8 mouse cellular contexts compared by ENCODE assay signal in genomic region chr9:110118249-110118648, GRCm38 (mm10). TPM values are rescaled to one million over a fixed set of nuclear protein-coding genes. Genes with fewer than 3 reads are reported as not detected.
A peak's percentile ranks its signal among the peaks of the same experiment; 100 is the strongest.
DNase-seq lines count a peak whose midpoint lies in the region; ATAC-seq and TF ChIP-seq lines count a peak whose summit lies in the region.

No protein-coding gene starts in this region.

- no peak for DNase-seq in left cerebral cortex, adult 2 months (ENCODE audit: extremely low spot score in 1 of 2, low spot score in 2 of 2)
- no peak for DNase-seq in left cerebral cortex, adult 9 months (ENCODE audit: low spot score in 2 of 2)
- no peak for DNase-seq in embryonic facial prominence, embryonic 14.5 days (ENCODE audit: low spot score)
- no peak for DNase-seq in limb, embryonic 10.5 days (ENCODE audit: low spot score)
- DNase-seq in adrenal gland, postnatal 10 days = no peak
- DNase-seq in urinary bladder, postnatal 4 days (ENCODE audit: low spot score in 2 of 2) = no peak
- DNase-seq in adrenal gland, postnatal 4 days (ENCODE audit: low spot score in 2 of 2) = no peak

- intact Hi-C loops in left cerebral cortex, adult 2 months (cut with DNase I) = loop anchor here (5.0 kb wide), 1 partner anchor 179 kb away; no protein-coding TSS in a partner anchor

- H3K4me1 ChIP-seq in embryonic facial prominence, embryonic 14.5 days (ENCODE audit: control insufficient read depth, insufficient read depth, low read length) = peaks cover 9% of the 10 kb centered on the region
- H3K4me1 ChIP-seq in limb, embryonic 10.5 days = peaks cover 16% of the 10 kb centered on the region
- H3K4me1 ChIP-seq in neural tube, embryonic 12.5 days = peaks cover 14% of the 10 kb centered on the region

- TF ChIP-seq CTCF in left cerebral cortex, adult 2 months (IDR thresholded peaks at IDR 0.05) = no peak

- no peaks in the 10 kb centered on the region for H3K27me3 ChIP-seq in embryonic facial prominence, embryonic 14.5 days (replicated peaks; ENCODE audit: control insufficient read depth, insufficient read depth, low read length)
- H3K27me3 ChIP-seq in limb, embryonic 10.5 days (ENCODE audit: low read depth, poor library complexity, severe bottlenecking) = no peaks in the 10 kb centered on the region
- no peaks in the 10 kb centered on the region for H3K27me3 ChIP-seq in neural tube, embryonic 12.5 days (replicated peaks)

- no peak for ATAC-seq in embryonic facial prominence, embryonic 14.5 days (ENCODE audit: low read depth)
- ATAC-seq in neural tube, embryonic 12.5 days (ENCODE audit: low FRiP score, low read depth) = no peak

- H3K4me2 ChIP-seq in embryonic facial prominence, embryonic 14.5 days (ENCODE audit: low read depth, low read length) = peak overlapping the region; percentile 66
- peak overlapping the region; percentile 81 for H3K4me2 ChIP-seq in neural tube, embryonic 12.5 days (replicated peaks)

- peak overlapping the region; percentile 93; the same call in 1 of the 2 replicates for H3K27ac ChIP-seq in left cerebral cortex, adult 2 months
- peak overlapping the region; percentile 97 for H3K27ac ChIP-seq in embryonic facial prominence, embryonic 14.5 days (replicated peaks; ENCODE audit: low read depth, low read length)
- H3K27ac ChIP-seq in limb, embryonic 10.5 days = peak overlapping the region; percentile 97
- no peak overlapping the region for H3K27ac ChIP-seq in neural tube, embryonic 12.5 days

- peak overlapping the region; percentile 82 for H3K4me3 ChIP-seq in left cerebral cortex, adult 2 months
- H3K4me3 ChIP-seq in embryonic facial prominence, embryonic 14.5 days (ENCODE audit: low read depth, low read length) = peak overlapping the region; percentile 95
- H3K4me3 ChIP-seq in limb, embryonic 10.5 days = peak overlapping the region; percentile 72
- peak overlapping the region; percentile 84 for H3K4me3 ChIP-seq in neural tube, embryonic 12.5 days

- no peaks in the 10 kb centered on the region for H3K9me3 ChIP-seq in embryonic facial prominence, embryonic 14.5 days (ENCODE audit: control insufficient read depth, low read length)
- H3K9me3 ChIP-seq in limb, embryonic 10.5 days (replicated peaks) = no peaks in the 10 kb centered on the region
- H3K9me3 ChIP-seq in neural tube, embryonic 12.5 days = no peaks in the 10 kb centered on the region

- peak overlapping the region; percentile 95 for H3K9ac ChIP-seq in embryonic facial prominence, embryonic 14.5 days (ENCODE audit: low read depth, low read length)
- peak overlapping the region; percentile 94 for H3K9ac ChIP-seq in neural tube, embryonic 12.5 days

- H3K36me3 ChIP-seq in embryonic facial prominence, embryonic 14.5 days (ENCODE audit: control insufficient read depth, insufficient read depth, low read length) = peaks cover 15% of the 10 kb centered on the region
- H3K36me3 ChIP-seq in limb, embryonic 10.5 days = peaks cover 35% of the 10 kb centered on the region
- H3K36me3 ChIP-seq in neural tube, embryonic 12.5 days = peaks cover 9% of the 10 kb centered on the region

- WGBS in embryonic facial prominence, embryonic 14.5 days = 65% methylated on average over 1 of the region's 1 CpGs
- 81% methylated on average over 1 of the region's 1 CpGs for WGBS in limb, embryonic 10.5 days
- WGBS in neural tube, embryonic 12.5 days = 61% methylated on average over 1 of the region's 1 CpGs

RNA-seq across cellular contexts. Expression of gene Dhx30, which starts 0.6 kb away (rescaled TPM):
- total RNA-seq in left cerebral cortex, adult 2 months (2021) = 100 to 1,000 TPM; 166 to 173 TPM
- 110 and 120 TPM in 2 replicates for polyA plus RNA-seq in embryonic facial prominence, embryonic 14.5 days (2014; fragmentation: Nextera tagmentation; extraction: Ambion mirVana)
- polyA plus RNA-seq in limb, embryonic 10.5 days (2016; fragmentation: Nextera tagmentation; extraction: Ambion mirVana) = 195 and 219 TPM in 2 replicates
- 200 and 203 TPM in 2 replicates for polyA plus RNA-seq in neural tube, embryonic 12.5 days (2016; fragmentation: Nextera tagmentation; extraction: Ambion mirVana)
- 10 to 100 TPM; 90.2 to 91.3 TPM for total RNA-seq in adrenal gland, postnatal 10 days (2021)
- 100 to 1,000 TPM; 102 to 111 TPM for total RNA-seq in adrenal gland, postnatal 4 days (2021)

RNA-seq across cellular contexts. Expression of gene Smarcc1, which starts 0.7 kb away (rescaled TPM):
- 10 to 100 TPM; 68.6 to 74.8 TPM for total RNA-seq in left cerebral cortex, adult 2 months (2021)
- 105 and 122 TPM in 2 replicates for polyA plus RNA-seq in embryonic facial prominence, embryonic 14.5 days (2014; fragmentation: Nextera tagmentation; extraction: Ambion mirVana)
- polyA plus RNA-seq in limb, embryonic 10.5 days (2016; fragmentation: Nextera tagmentation; extraction: Ambion mirVana) = 208 and 227 TPM in 2 replicates
- polyA plus RNA-seq in neural tube, embryonic 12.5 days (2016; fragmentation: Nextera tagmentation; extraction: Ambion mirVana) = 172 and 185 TPM in 2 replicates
- total RNA-seq in adrenal gland, postnatal 10 days (2021) = 10 to 100 TPM; 47.2 to 59.9 TPM
- 100 to 1,000 TPM in 1 of 2 experiments, 10 to 100 TPM in 1; 90.4 to 100 TPM for total RNA-seq in adrenal gland, postnatal 4 days (2021)
